Mouse (Mus musculus): ENCODE results near the gene Ggn.

DNA sequence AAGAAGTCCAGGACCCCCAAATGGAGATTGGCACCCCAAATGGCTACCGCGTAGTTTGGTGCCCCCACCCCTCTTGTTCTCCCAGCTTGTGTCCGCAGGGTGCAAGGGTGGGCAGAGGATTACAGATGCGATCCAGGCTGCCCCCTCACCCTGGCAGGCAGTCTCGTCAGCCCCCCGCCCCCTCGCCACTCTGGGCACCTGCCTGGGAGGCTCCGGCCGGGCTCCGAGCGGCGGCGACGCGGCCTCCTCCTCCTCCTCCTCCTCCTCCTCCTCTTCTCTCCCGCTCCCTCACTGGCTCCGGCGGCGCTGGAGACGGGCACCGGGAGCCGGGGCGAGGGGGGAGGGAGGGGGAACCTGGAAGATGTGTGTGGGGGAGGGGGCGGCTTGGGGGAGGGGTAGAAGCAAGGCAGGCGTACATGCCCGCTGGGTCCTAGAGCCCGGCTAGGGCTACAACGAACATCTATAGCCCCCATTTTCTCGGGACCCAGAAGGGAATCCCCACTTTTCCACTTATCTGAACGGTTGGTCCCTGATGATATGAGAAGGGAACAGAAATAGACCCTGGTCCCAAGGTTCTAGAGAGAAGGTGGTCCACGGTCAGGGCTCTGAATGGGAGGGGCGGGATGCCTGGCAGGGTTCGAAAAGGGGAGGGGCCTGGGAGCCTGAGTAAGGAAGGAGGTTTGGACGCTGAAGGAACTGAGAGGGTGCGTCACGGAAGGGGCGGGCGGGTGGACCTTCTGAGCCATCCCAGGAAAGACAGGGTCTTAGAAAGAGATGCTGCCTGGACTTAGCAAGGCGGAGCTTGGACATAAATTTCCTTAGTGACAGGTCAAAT lies 562 bp upstream of the Ggn start:
- TF ChIP-seq CTCF (IDR thresholded peaks at IDR 0.05; ENCODE audit: extremely low read depth, insufficient read depth, insufficient read length, insufficient replicate concordance) (no peak), POLR2A (IDR thresholded peaks at IDR 0.05; ENCODE audit: low read depth, low read length) (no peak)

Measured in spleen, adult 2 months (tissue).